20 mouse cellular contexts compared by ENCODE assay signal in genomic region chr5:104375132-104375531, GRCm38 (mm10). TPM values are rescaled to one million over a fixed set of nuclear protein-coding genes. Genes with fewer than 3 reads are reported as not detected.
DNase-seq lines count a peak whose midpoint lies in the region; ATAC-seq and TF ChIP-seq lines count a peak whose summit lies in the region.
"Had no signal": no experiment of that assay in that cellular context is flagged by ENCODE, and none has a peak within 500 bp of the region (broad histone marks: within the 10 kb centered on the region; RNA-seq: fewer than 3 reads in every experiment).

No protein-coding gene starts in this region.

- H3K27ac ChIP-seq in kidney, embryonic 15.5 days: 0 out of 2 replicates have a peak overlapping the region, but pooled peaks have one; percentile 19
- no peak overlapping the region for H3K27ac ChIP-seq in limb, embryonic 10.5 days
- H3K27ac ChIP-seq: hindbrain, embryonic 14.5 days had no signal

- no peak overlapping the region for H3ac ChIP-seq in C2C12 (ENCODE audit: control insufficient read depth, insufficient read length, low read depth)

- no peak for TF ChIP-seq POLR2A in brain, embryonic 14.5 days (IDR thresholded peaks at IDR 0.05; ENCODE audit: borderline replicate concordance, extremely low read depth, insufficient read depth, insufficient read length, poor library complexity, severe bottlenecking)

- 43% methylated on average over 2 of the region's 2 CpGs for WGBS in kidney, embryonic 15.5 days
- WGBS in limb, embryonic 10.5 days: 41% methylated on average over 2 of the region's 2 CpGs

- ATAC-seq in kidney, embryonic 15.5 days (replicated peaks; ENCODE audit: low FRiP score): 0 out of 2 replicates have a peak, but pooled peaks have one; percentile 7
- no peak for ATAC-seq in megakaryocyte progenitor cell, adult 5-6 weeks (replicated peaks; ENCODE audit: poor library complexity)

- no peaks in the 10 kb centered on the region for H3K27me3 ChIP-seq in kidney, embryonic 15.5 days
- H3K27me3 ChIP-seq in C2C12 (ENCODE audit: control insufficient read depth, insufficient read depth, insufficient read length): no peaks in the 10 kb centered on the region
- no peaks in the 10 kb centered on the region for H3K27me3 ChIP-seq in limb, embryonic 10.5 days (ENCODE audit: low read depth, poor library complexity, severe bottlenecking)
- H3K27me3 ChIP-seq: CH12.LX; megakaryocyte, embryonic 14.5 days had no signal

- no peak overlapping the region for H3K4me3 ChIP-seq in kidney, embryonic 15.5 days (replicated peaks)
- no peak overlapping the region for H3K4me3 ChIP-seq in C2C12 (ENCODE audit: insufficient read depth, poor library complexity, severe bottlenecking)
- no peak overlapping the region for H3K4me3 ChIP-seq in limb, embryonic 10.5 days
- H3K4me3 ChIP-seq: megakaryocyte, embryonic 14.5 days had no signal

- H3K79me3 ChIP-seq in C2C12 (ENCODE audit: low read depth): no peaks in the 10 kb centered on the region

- peaks cover 20% of the 10 kb centered on the region for H3K4me1 ChIP-seq in kidney, embryonic 15.5 days
- H3K4me1 ChIP-seq in limb, embryonic 10.5 days: peaks cover 35% of the 10 kb centered on the region

- no peak for DNase-seq in kidney, postnatal 10 days
- peak; percentile 84 for DNase-seq in brain, embryonic 14.5 days (ENCODE audit: low read depth)
- DNase-seq in limb, embryonic 10.5 days (ENCODE audit: low spot score): peak; percentile 57
- DNase-seq in thymus, postnatal 25 days: no peak
- DNase-seq: adrenal gland, adult 8-10 months; cerebellum, postnatal 14 days; gastrocnemius, postnatal 25 days; kidney, adult 9 months; left cerebral cortex, postnatal 4 days; liver, postnatal 0 days; right cerebral cortex, postnatal 14 days; thymus, postnatal 36 days had no signal

- no peaks in the 10 kb centered on the region for H3K36me3 ChIP-seq in kidney, embryonic 15.5 days
- no peaks in the 10 kb centered on the region for H3K36me3 ChIP-seq in C2C12 (ENCODE audit: control insufficient read depth, insufficient read depth)
- no peaks in the 10 kb centered on the region for H3K36me3 ChIP-seq in limb, embryonic 10.5 days

- H3K79me2 ChIP-seq in C2C12 (ENCODE audit: control insufficient read depth, insufficient read depth): no peaks in the 10 kb centered on the region

- H3K9ac ChIP-seq in kidney, embryonic 15.5 days: no peak overlapping the region
- H3K9ac ChIP-seq: hindbrain, embryonic 14.5 days; liver, postnatal 0 days had no signal

- no peak overlapping the region for H3K4me2 ChIP-seq in kidney, embryonic 15.5 days
- H3K4me2 ChIP-seq: hindbrain, embryonic 14.5 days had no signal

- TF ChIP-seq CTCF in C2C12 (IDR thresholded peaks at IDR 0.05; ENCODE audit: control insufficient read depth, insufficient read depth, insufficient read length): no peak
- no peak for TF ChIP-seq CTCF in brain, embryonic 14.5 days (IDR thresholded peaks at IDR 0.05; ENCODE audit: borderline replicate concordance, extremely low read depth, insufficient read depth, insufficient read length)

- H3K9me3 ChIP-seq in kidney, embryonic 15.5 days (replicated peaks): no peaks in the 10 kb centered on the region
- no peaks in the 10 kb centered on the region for H3K9me3 ChIP-seq in limb, embryonic 10.5 days (replicated peaks)

TF ChIP-seq in C2C12, 6 proteins besides CTCF, POLR2A, EP300 and RAD21:
- TF ChIP-seq CEBPB (IDR thresholded peaks at IDR 0.05; ENCODE audit: low read depth): no peak
- TF ChIP-seq MYOD1 (IDR thresholded peaks at IDR 0.05; ENCODE audit: control insufficient read depth, insufficient read length, low read depth): peak; percentile 7
- no peak for TF ChIP-seq MYOG (IDR thresholded peaks at IDR 0.05; ENCODE audit: control insufficient read depth, extremely low read depth, insufficient read length)

RNA-seq across cellular contexts. Expression of gene Mepe, which starts 50.0 kb away (rescaled TPM):
- polyA plus RNA-seq in kidney, embryonic 15.5 days (2015; fragmentation: Nextera tagmentation; extraction: Ambion mirVana): 0.15 TPM in 1 of 2 replicates, not detected in the other
- not detected for polyA plus RNA-seq in C2C12 (2012; fragmentation: generic; extraction: Trizol)
- polyA plus RNA-seq in brain, embryonic 14.5 days (2012; rRNA removed): not detected in 2 replicates
- polyA plus RNA-seq in limb, embryonic 10.5 days (2016; fragmentation: Nextera tagmentation; extraction: Ambion mirVana): not detected in 2 replicates
- total RNA-seq in megakaryocyte progenitor cell, adult 5-6 weeks (2015): not detected in 2 replicates
- total RNA-seq in megakaryocyte progenitor cell, adult 5-6 weeks (2017): not detected in 2 replicates
- total RNA-seq: adrenal gland, adult 8-10 months; CH12.LX; gastrocnemius, postnatal 25 days; layer of hippocampus, postnatal 14 days; left cerebral cortex, postnatal 4 days had no signal
- polyA plus RNA-seq: heart, embryonic 14.5 days; hindbrain, embryonic 14.5 days; liver, postnatal 0 days had no signal

RNA-seq across cellular contexts. Expression of gene Spp1, which starts 59.8 kb away (rescaled TPM):
- 64.9 and 527 TPM in 2 replicates for polyA plus RNA-seq in kidney, embryonic 15.5 days (2015; fragmentation: Nextera tagmentation; extraction: Ambion mirVana)
- 1,843 TPM for polyA plus RNA-seq in C2C12 (2012; fragmentation: generic; extraction: Trizol)
- polyA plus RNA-seq in brain, embryonic 14.5 days (2012; rRNA removed): 6.7 and 20.1 TPM in 2 replicates
- 2.0 and 6.4 TPM in 2 replicates for polyA plus RNA-seq in limb, embryonic 10.5 days (2016; fragmentation: Nextera tagmentation; extraction: Ambion mirVana)
- total RNA-seq in megakaryocyte progenitor cell, adult 5-6 weeks (2015): 9.5 and 10.5 TPM in 2 replicates
- 4.7 and 5.9 TPM in 2 replicates for total RNA-seq in megakaryocyte progenitor cell, adult 5-6 weeks (2017)

Comparison
In these comparisons a context has a peak if more than half of its experiments do, and no peak if none do; other contexts are left out.
1. DNase-seq: peak in brain, embryonic 14.5 days (single experiment) and limb, embryonic 10.5 days (single experiment); none in kidney, postnatal 10 days (single experiment) and thymus, postnatal 25 days (single experiment).